Mouse (Mus musculus): ENCODE measurements around the gene Ano1. TPM values are rescaled to one million over a fixed set of nuclear protein-coding genes. Genes with fewer than 3 reads are reported as not detected.

The Ano1 gene
- polyA plus RNA-seq, 1 experiment from 2014 or later: 4.2 TPM

GRCm38 (mm10) chr7:144743874-144744273 is 7.9 kb downstream of the Ano1 start:
- H3K4me1 ChIP-seq: no peaks in the 10 kb centered on the region
- H3K4me2 ChIP-seq: no peak overlapping the region
- H3K36me3 ChIP-seq: no peaks in the 10 kb centered on the region
- peaks cover 4% of the 10 kb centered on the region for H3K27me3 ChIP-seq (replicated peaks)
- H3K4me3 ChIP-seq (replicated peaks): no peak overlapping the region
- no peak overlapping the region for H3K27ac ChIP-seq (replicated peaks)
- H3K9ac ChIP-seq (replicated peaks): no peak overlapping the region
- WGBS: 78% methylated on average over 5 of the region's 5 CpGs
- H3K9me3 ChIP-seq (replicated peaks): no peaks in the 10 kb centered on the region
- no peak for ATAC-seq (ENCODE audit: low FRiP score)

GRCm38 (mm10) chr7:144740643-144741042 is 11.1 kb downstream of the Ano1 start:
- H3K27ac ChIP-seq (replicated peaks): no peak overlapping the region
- H3K36me3 ChIP-seq: no peaks in the 10 kb centered on the region
- peaks cover 15% of the 10 kb centered on the region for H3K4me1 ChIP-seq
- no peak overlapping the region for H3K4me2 ChIP-seq
- WGBS: 70% methylated on average over 7 of the region's 7 CpGs
- no peak for ATAC-seq (ENCODE audit: low FRiP score)
- no peak overlapping the region for H3K4me3 ChIP-seq (replicated peaks)
- H3K9ac ChIP-seq (replicated peaks): no peak overlapping the region
- no peaks in the 10 kb centered on the region for H3K9me3 ChIP-seq (replicated peaks)
- H3K27me3 ChIP-seq (replicated peaks): peaks cover 25% of the 10 kb centered on the region

GRCm38 (mm10) chr7:144739810-144740209 is 12.0 kb downstream of the Ano1 start:
- no peaks in the 10 kb centered on the region for H3K9me3 ChIP-seq (replicated peaks)
- no peak overlapping the region for H3K4me2 ChIP-seq
- no peak for ATAC-seq (ENCODE audit: low FRiP score)
- no peak overlapping the region for H3K27ac ChIP-seq (replicated peaks)
- H3K4me1 ChIP-seq: peaks cover 15% of the 10 kb centered on the region
- no peaks in the 10 kb centered on the region for H3K36me3 ChIP-seq
- peaks cover 25% of the 10 kb centered on the region for H3K27me3 ChIP-seq (replicated peaks)
- H3K9ac ChIP-seq (replicated peaks): no peak overlapping the region
- WGBS: 61% methylated on average over 3 of the region's 3 CpGs
- no peak overlapping the region for H3K4me3 ChIP-seq (replicated peaks)

GRCm38 (mm10) chr7:144738357-144738798 is 13.4 kb downstream of the Ano1 start:
- ATAC-seq (ENCODE audit: low FRiP score): no peak
- 1% methylated on average over 33 of the region's 33 CpGs for WGBS
- Histone ChIP-seq H3K4me1 (peaks cover 15% of the 10 kb centered on the region), H3K9me3 (replicated peaks) (no peaks in the 10 kb centered on the region), H3K4me2 (peak overlapping the region; percentile 89), H3K36me3 (no peaks in the 10 kb centered on the region), H3K27ac (replicated peaks) (no peak overlapping the region), H3K9ac (replicated peaks) (peak overlapping the region; percentile 40), H3K4me3 (replicated peaks) (peak overlapping the region; percentile 43), H3K27me3 (replicated peaks) (peaks cover 25% of the 10 kb centered on the region)

GRCm38 (mm10) chr7:144731897-144732291 is 19.9 kb downstream of the Ano1 start:
- H3K4me2 ChIP-seq: no peak overlapping the region
- H3K36me3 ChIP-seq: no peaks in the 10 kb centered on the region
- H3K27ac ChIP-seq (replicated peaks): no peak overlapping the region
- no peaks in the 10 kb centered on the region for H3K4me1 ChIP-seq
- H3K27me3 ChIP-seq (replicated peaks): peaks cover 11% of the 10 kb centered on the region
- WGBS: 36% methylated on average over 4 of the region's 4 CpGs
- no peak overlapping the region for H3K4me3 ChIP-seq (replicated peaks)
- H3K9me3 ChIP-seq (replicated peaks): no peaks in the 10 kb centered on the region
- H3K9ac ChIP-seq (replicated peaks): no peak overlapping the region
- no peak for ATAC-seq (ENCODE audit: low FRiP score)

- no peaks in the 10 kb centered on the region for H3K36me3 ChIP-seq
- no peak for ATAC-seq (ENCODE audit: low FRiP score)
- WGBS: 59% methylated on average over 9 of the region's 9 CpGs
- 0 out of 2 replicates have a peak, but pooled peaks cover 9% of the 10 kb centered on the region for H3K27me3 ChIP-seq (replicated peaks)
- no peak overlapping the region for H3K27ac ChIP-seq (replicated peaks)
- no peak overlapping the region for H3K4me3 ChIP-seq (replicated peaks)
- no peak overlapping the region for H3K4me2 ChIP-seq
- no peaks in the 10 kb centered on the region for H3K9me3 ChIP-seq (replicated peaks)
- no peaks in the 10 kb centered on the region for H3K4me1 ChIP-seq
- no peak overlapping the region for H3K9ac ChIP-seq (replicated peaks)
Measured at GRCm38 (mm10) chr7:144731182-144731896, 20.4 kb downstream of the Ano1 start.

GRCm38 (mm10) chr7:144724283-144724682 is 27.5 kb downstream of the Ano1 start:
- no peak overlapping the region for H3K4me3 ChIP-seq (replicated peaks)
- 36% methylated on average over 1 of the region's 1 CpGs for WGBS
- no peak for ATAC-seq (ENCODE audit: low FRiP score)
- H3K27me3 ChIP-seq (replicated peaks): 0 out of 2 replicates have a peak, but pooled peaks cover 3% of the 10 kb centered on the region
- no peak overlapping the region for H3K4me2 ChIP-seq
- no peaks in the 10 kb centered on the region for H3K36me3 ChIP-seq
- H3K9me3 ChIP-seq (replicated peaks): no peaks in the 10 kb centered on the region
- H3K9ac ChIP-seq (replicated peaks): no peak overlapping the region
- no peaks in the 10 kb centered on the region for H3K4me1 ChIP-seq
- no peak overlapping the region for H3K27ac ChIP-seq (replicated peaks)

GRCm38 (mm10) chr7:144719956-144720355 is 31.8 kb downstream of the Ano1 start:
- Histone ChIP-seq H3K27me3 (replicated peaks) (no peaks in the 10 kb centered on the region), H3K4me3 (replicated peaks) (no peak overlapping the region), H3K4me1 (no peaks in the 10 kb centered on the region), H3K4me2 (no peak overlapping the region), H3K9ac (replicated peaks) (no peak overlapping the region), H3K36me3 (no peaks in the 10 kb centered on the region), H3K9me3 (replicated peaks) (no peaks in the 10 kb centered on the region), H3K27ac (replicated peaks) (no peak overlapping the region)
- no peak for ATAC-seq (ENCODE audit: low FRiP score)
- 89% methylated on average over 4 of the region's 4 CpGs for WGBS

GRCm38 (mm10) chr7:144717736-144718135 is 34.0 kb downstream of the Ano1 start:
- H3K27me3 ChIP-seq (replicated peaks): no peaks in the 10 kb centered on the region
- no peaks in the 10 kb centered on the region for H3K4me1 ChIP-seq
- 76% methylated on average over 5 of the region's 5 CpGs for WGBS
- no peak overlapping the region for H3K9ac ChIP-seq (replicated peaks)
- no peak overlapping the region for H3K4me2 ChIP-seq
- no peak overlapping the region for H3K4me3 ChIP-seq (replicated peaks)
- H3K27ac ChIP-seq (replicated peaks): no peak overlapping the region
- H3K9me3 ChIP-seq (replicated peaks): no peaks in the 10 kb centered on the region
- no peak for ATAC-seq (ENCODE audit: low FRiP score)
- no peaks in the 10 kb centered on the region for H3K36me3 ChIP-seq

- H3K27ac ChIP-seq (replicated peaks): no peak overlapping the region
- no peak for ATAC-seq (ENCODE audit: low FRiP score)
- H3K4me1 ChIP-seq: no peaks in the 10 kb centered on the region
- no peaks in the 10 kb centered on the region for H3K36me3 ChIP-seq
- no peaks in the 10 kb centered on the region for H3K27me3 ChIP-seq (replicated peaks)
- no peak overlapping the region for H3K9ac ChIP-seq (replicated peaks)
- 77% methylated on average over 9 of the region's 9 CpGs for WGBS
- no peak overlapping the region for H3K4me2 ChIP-seq
- H3K4me3 ChIP-seq (replicated peaks): no peak overlapping the region
- 0 out of 2 replicates have a peak, but pooled peaks cover 3% of the 10 kb centered on the region for H3K9me3 ChIP-seq (replicated peaks)
Measured at GRCm38 (mm10) chr7:144697870-144698269, 53.9 kb downstream of the Ano1 start.

GRCm38 (mm10) chr7:144696764-144697704 is 54.7 kb downstream of the Ano1 start:
- 75% methylated on average over 7 of the region's 7 CpGs for WGBS
- Histone ChIP-seq H3K9ac (replicated peaks) (no peak overlapping the region), H3K4me3 (replicated peaks) (no peak overlapping the region), H3K4me1 (no peaks in the 10 kb centered on the region), H3K4me2 (no peak overlapping the region), H3K9me3 (replicated peaks) (0 out of 2 replicates have a peak, but pooled peaks cover 3% of the 10 kb centered on the region), H3K27me3 (replicated peaks) (no peaks in the 10 kb centered on the region), H3K36me3 (no peaks in the 10 kb centered on the region), H3K27ac (replicated peaks) (no peak overlapping the region)
- no peak for ATAC-seq (ENCODE audit: low FRiP score)
